Mouse (Mus musculus) embryonic stem cell, embryonic (primary cell): ENCODE measurements around the gene Yars2.

ENCODE experiments used
- CTCF ChIA-PET, 4 experiments: fragments of 300-600 bp in 2 of 4; fragments of 350-600 bp in 2 of 4; sonication (Branson Sonifier 250); formaldehyde crosslinking; loops; one replicate each; lab custom pipeline; 2022; ENCODE audit warnings: inconsistent platforms in 2 of 4; lab: Charles Lee
- POLR2A ChIA-PET, 4 experiments: fragments of 300-600 bp in 2 of 4; fragments of 350-600 bp in 2 of 4; sonication (Branson Sonifier 250); formaldehyde crosslinking; loops; one replicate each; lab custom pipeline; 2022; ENCODE audit warnings: antibody characterized with exemption in 4 of 4, inconsistent platforms in 1 of 4; lab: Charles Lee

Gene Yars2

GRCm38 (mm10) chr16:16358481-16359100 lies 55.8 kb downstream of the Yars2 start, which contains the start of gene Dnm1l:
Dnm1l (minus strand) TSS chr16:16358959.
- ChIA-PET POLR2A (interaction anchor here (0.5 to 3.1 kb wide), 34 partner anchors 9 to 722 kb away, joined by 3 to 19 read pairs (median 4); partner anchors contain the start of genes Igll1 (in 1 of the 4) and Mzt2 (in 1 of the 4)), CTCF (interaction anchor here in 2 of 4 experiments (0.8 to 0.9 kb wide), 2 partner anchors 9 to 93 kb away, joined by 3 read pairs; no protein-coding TSS in a partner anchor)

GRCm38 (mm10) chr16:16359101-16359482 lies 56.3 kb downstream of the Yars2 start:
- ChIA-PET POLR2A (interaction anchor here in 3 of 4 experiments (0.8 to 3.1 kb wide), 19 partner anchors 8 to 722 kb away, joined by 3 to 19 read pairs (median 4); partner anchors contain the start of genes Igll1 (in 1 of the 3) and Mzt2 (in 1 of the 3)), CTCF (interaction anchor here in 1 of 4 experiments (0.9 kb wide), 1 partner anchor 92 kb away, joined by 3 read pairs; no protein-coding TSS in a partner anchor)
